Mouse (Mus musculus): ENCODE data around the gene Adamts12. TPM values are rescaled to one million over a fixed set of nuclear protein-coding genes. Genes with fewer than 3 reads are reported as not detected.

Adamts12 gene
- polyA plus RNA-seq, 1 experiment from 2014 or later, result 5.5 TPM

- no peaks in the 10 kb centered on the region for H3K36me3 ChIP-seq (ENCODE audit: control insufficient read depth, insufficient read depth, low read length)
- no peak for ATAC-seq (ENCODE audit: insufficient number of reproducible peaks, insufficient read depth, low FRiP score, low read depth)
- WGBS, result 42% methylated on average over 2 of the region's 2 CpGs
These were observed 51.7 kb downstream of the Adamts12 start for GRCm38 (mm10) chr15:11116303-11116702.

DNA sequence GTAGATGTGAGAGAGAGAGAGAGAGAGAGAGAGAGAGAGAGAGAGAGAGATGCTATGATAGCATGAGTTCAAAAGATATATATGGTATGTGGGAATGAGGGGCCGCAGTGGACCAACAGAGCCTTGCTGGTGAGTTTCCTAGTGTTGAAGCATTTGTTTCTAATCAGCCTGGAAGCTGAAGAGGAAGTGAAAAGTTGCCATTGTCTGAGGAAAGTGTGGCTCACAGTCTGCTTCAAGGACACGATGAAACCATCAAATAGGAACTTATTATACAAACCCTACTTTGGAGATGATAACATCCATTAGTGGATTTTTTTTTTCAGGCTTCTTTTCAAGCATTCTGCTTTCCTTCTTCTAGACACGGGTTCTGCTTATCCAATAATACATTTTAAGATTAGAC lies 52.3 kb downstream of the Adamts12 start:
- H3K4me1 ChIP-seq (ENCODE audit: control insufficient read depth, insufficient read depth, low read length), result no peaks in the 10 kb centered on the region
- WGBS, result 61% methylated on average over 3 of the region's 3 CpGs

More at GRCm38 (mm10) chr15:11116303-11116702, 51.7 kb downstream of the Adamts12 start:
- Histone ChIP-seq H3K27ac (ENCODE audit: low read length) (no peak overlapping the region), H3K4me2 (replicated peaks; ENCODE audit: low read depth, low read length) (no peak overlapping the region), H3K9me3 (ENCODE audit: control insufficient read depth, low read depth, low read length) (no peaks in the 10 kb centered on the region), H3K4me1 (ENCODE audit: control insufficient read depth, insufficient read depth, low read length) (no peaks in the 10 kb centered on the region), H3K27me3 (ENCODE audit: control insufficient read depth, insufficient read depth, low read length) (no peaks in the 10 kb centered on the region), H3K9ac (replicated peaks; ENCODE audit: low read depth, low read length) (no peak overlapping the region), H3K4me3 (ENCODE audit: low read depth, low read length) (no peak overlapping the region)

DNA sequence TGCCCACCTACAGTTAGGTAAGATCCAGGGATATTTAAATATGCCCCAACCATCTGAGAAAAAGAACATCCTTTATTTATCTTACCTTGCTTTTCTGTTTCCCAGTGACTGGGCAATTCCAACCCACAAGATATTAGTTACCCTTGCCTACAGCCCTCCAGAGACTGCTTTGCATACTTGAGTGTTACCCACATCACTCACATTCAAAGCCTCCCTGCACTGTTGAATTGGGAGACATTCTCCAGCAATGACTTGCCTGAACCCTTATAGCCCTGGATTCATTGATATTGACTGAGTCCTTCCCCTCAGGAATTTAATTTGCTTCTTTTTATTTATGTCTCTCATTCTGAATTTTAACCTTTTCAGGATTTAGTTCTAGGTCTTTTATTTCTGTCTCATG lies 53.8 kb downstream of the Adamts12 start:
- Histone ChIP-seq H3K4me3 (ENCODE audit: low read depth, low read length) (no peak overlapping the region), H3K9ac (replicated peaks; ENCODE audit: low read depth, low read length) (no peak overlapping the region), H3K36me3 (ENCODE audit: control insufficient read depth, insufficient read depth, low read length) (no peaks in the 10 kb centered on the region), H3K27me3 (ENCODE audit: control insufficient read depth, insufficient read depth, low read length) (no peaks in the 10 kb centered on the region), H3K4me1 (ENCODE audit: control insufficient read depth, insufficient read depth, low read length) (no peaks in the 10 kb centered on the region), H3K4me2 (replicated peaks; ENCODE audit: low read depth, low read length) (no peak overlapping the region), H3K27ac (ENCODE audit: low read length) (no peak overlapping the region), H3K9me3 (ENCODE audit: control insufficient read depth, low read depth, low read length) (no peaks in the 10 kb centered on the region)
- ATAC-seq (ENCODE audit: insufficient number of reproducible peaks, insufficient read depth, low FRiP score, low read depth), result no peak

More for the DNA sequence above, 52.3 kb downstream of the Adamts12 start:
- H3K27ac ChIP-seq (ENCODE audit: low read length), result no peak overlapping the region
- H3K9ac ChIP-seq (replicated peaks; ENCODE audit: low read depth, low read length), result no peak overlapping the region
- H3K4me3 ChIP-seq (ENCODE audit: low read depth, low read length), result no peak overlapping the region
- H3K4me2 ChIP-seq (replicated peaks; ENCODE audit: low read depth, low read length), result no peak overlapping the region
- no peaks in the 10 kb centered on the region for H3K9me3 ChIP-seq (ENCODE audit: control insufficient read depth, low read depth, low read length)
- no peaks in the 10 kb centered on the region for H3K27me3 ChIP-seq (ENCODE audit: control insufficient read depth, insufficient read depth, low read length)
- no peaks in the 10 kb centered on the region for H3K36me3 ChIP-seq (ENCODE audit: control insufficient read depth, insufficient read depth, low read length)
- ATAC-seq (ENCODE audit: insufficient number of reproducible peaks, insufficient read depth, low FRiP score, low read depth), result no peak

DNA sequence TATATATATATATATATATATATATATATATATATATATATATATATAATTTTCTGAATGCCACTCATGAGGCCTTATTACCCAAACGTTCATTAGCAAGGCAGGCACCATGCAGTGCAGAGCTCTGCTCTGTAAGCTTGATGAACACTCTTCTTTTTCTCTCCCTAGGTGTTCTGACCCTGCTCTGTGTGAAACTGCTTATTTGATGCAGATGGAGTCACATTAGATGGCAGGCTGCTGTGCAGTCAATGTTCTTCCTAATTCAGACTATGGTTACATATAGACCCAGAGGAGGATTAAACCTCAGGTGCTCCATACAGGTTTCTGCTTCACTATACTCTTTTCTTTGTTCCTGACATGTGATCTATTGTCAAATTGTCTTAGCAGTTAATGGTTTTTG lies 57.1 kb downstream of the Adamts12 start:
- Histone ChIP-seq H3K9ac (replicated peaks; ENCODE audit: low read depth, low read length) (no peak overlapping the region), H3K4me3 (ENCODE audit: low read depth, low read length) (no peak overlapping the region), H3K9me3 (ENCODE audit: control insufficient read depth, low read depth, low read length) (no peaks in the 10 kb centered on the region), H3K27me3 (ENCODE audit: control insufficient read depth, insufficient read depth, low read length) (no peaks in the 10 kb centered on the region), H3K4me2 (replicated peaks; ENCODE audit: low read depth, low read length) (no peak overlapping the region), H3K4me1 (ENCODE audit: control insufficient read depth, insufficient read depth, low read length) (no peaks in the 10 kb centered on the region), H3K36me3 (ENCODE audit: control insufficient read depth, insufficient read depth, low read length) (no peaks in the 10 kb centered on the region), H3K27ac (ENCODE audit: low read length) (no peak overlapping the region)
- WGBS, result 39% methylated on average over 1 of the region's 1 CpGs
- no peak for ATAC-seq (ENCODE audit: insufficient number of reproducible peaks, insufficient read depth, low FRiP score, low read depth)

GRCm38 (mm10) chr15:11125361-11125760 lies 60.8 kb downstream of the Adamts12 start:
- no peaks in the 10 kb centered on the region for H3K9me3 ChIP-seq (ENCODE audit: control insufficient read depth, low read depth, low read length)
- no peak overlapping the region for H3K27ac ChIP-seq (ENCODE audit: low read length)
- no peaks in the 10 kb centered on the region for H3K36me3 ChIP-seq (ENCODE audit: control insufficient read depth, insufficient read depth, low read length)
- H3K4me1 ChIP-seq (ENCODE audit: control insufficient read depth, insufficient read depth, low read length), result no peaks in the 10 kb centered on the region
- ATAC-seq (ENCODE audit: insufficient number of reproducible peaks, insufficient read depth, low FRiP score, low read depth), result no peak
- H3K4me3 ChIP-seq (ENCODE audit: low read depth, low read length), result no peak overlapping the region
- no peak overlapping the region for H3K4me2 ChIP-seq (replicated peaks; ENCODE audit: low read depth, low read length)
- H3K27me3 ChIP-seq (ENCODE audit: control insufficient read depth, insufficient read depth, low read length), result no peaks in the 10 kb centered on the region
- no peak overlapping the region for H3K9ac ChIP-seq (replicated peaks; ENCODE audit: low read depth, low read length)

DNA sequence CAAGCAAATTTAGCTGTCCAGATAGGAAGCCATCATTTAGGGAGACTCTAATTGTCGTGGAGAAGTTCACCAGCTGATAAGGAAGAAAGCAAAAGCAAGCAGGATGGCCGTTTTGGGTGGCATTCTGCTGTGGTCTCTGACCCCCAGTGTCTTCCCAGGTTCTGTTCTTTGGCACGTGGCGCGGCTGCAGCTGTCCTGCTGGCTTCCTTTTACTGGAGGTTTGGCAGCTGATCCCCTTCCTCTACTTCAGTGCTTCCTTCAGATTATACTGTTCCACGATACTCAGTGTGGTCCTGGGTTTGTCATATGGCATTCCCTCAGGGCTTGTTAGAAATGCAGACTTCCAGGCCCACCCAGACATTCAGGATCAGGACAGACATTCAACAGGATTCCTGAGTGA lies 63.9 kb downstream of the Adamts12 start:
- Histone ChIP-seq H3K4me1 (ENCODE audit: control insufficient read depth, insufficient read depth, low read length) (no peaks in the 10 kb centered on the region), H3K9me3 (ENCODE audit: control insufficient read depth, low read depth, low read length) (no peaks in the 10 kb centered on the region), H3K27me3 (ENCODE audit: control insufficient read depth, insufficient read depth, low read length) (no peaks in the 10 kb centered on the region), H3K4me3 (ENCODE audit: low read depth, low read length) (no peak overlapping the region), H3K4me2 (replicated peaks; ENCODE audit: low read depth, low read length) (no peak overlapping the region), H3K36me3 (ENCODE audit: control insufficient read depth, insufficient read depth, low read length) (no peaks in the 10 kb centered on the region), H3K9ac (replicated peaks; ENCODE audit: low read depth, low read length) (no peak overlapping the region), H3K27ac (ENCODE audit: low read length) (no peak overlapping the region)
- ATAC-seq (ENCODE audit: insufficient number of reproducible peaks, insufficient read depth, low FRiP score, low read depth), result no peak
- 56% methylated on average over 6 of the region's 6 CpGs for WGBS

DNA sequence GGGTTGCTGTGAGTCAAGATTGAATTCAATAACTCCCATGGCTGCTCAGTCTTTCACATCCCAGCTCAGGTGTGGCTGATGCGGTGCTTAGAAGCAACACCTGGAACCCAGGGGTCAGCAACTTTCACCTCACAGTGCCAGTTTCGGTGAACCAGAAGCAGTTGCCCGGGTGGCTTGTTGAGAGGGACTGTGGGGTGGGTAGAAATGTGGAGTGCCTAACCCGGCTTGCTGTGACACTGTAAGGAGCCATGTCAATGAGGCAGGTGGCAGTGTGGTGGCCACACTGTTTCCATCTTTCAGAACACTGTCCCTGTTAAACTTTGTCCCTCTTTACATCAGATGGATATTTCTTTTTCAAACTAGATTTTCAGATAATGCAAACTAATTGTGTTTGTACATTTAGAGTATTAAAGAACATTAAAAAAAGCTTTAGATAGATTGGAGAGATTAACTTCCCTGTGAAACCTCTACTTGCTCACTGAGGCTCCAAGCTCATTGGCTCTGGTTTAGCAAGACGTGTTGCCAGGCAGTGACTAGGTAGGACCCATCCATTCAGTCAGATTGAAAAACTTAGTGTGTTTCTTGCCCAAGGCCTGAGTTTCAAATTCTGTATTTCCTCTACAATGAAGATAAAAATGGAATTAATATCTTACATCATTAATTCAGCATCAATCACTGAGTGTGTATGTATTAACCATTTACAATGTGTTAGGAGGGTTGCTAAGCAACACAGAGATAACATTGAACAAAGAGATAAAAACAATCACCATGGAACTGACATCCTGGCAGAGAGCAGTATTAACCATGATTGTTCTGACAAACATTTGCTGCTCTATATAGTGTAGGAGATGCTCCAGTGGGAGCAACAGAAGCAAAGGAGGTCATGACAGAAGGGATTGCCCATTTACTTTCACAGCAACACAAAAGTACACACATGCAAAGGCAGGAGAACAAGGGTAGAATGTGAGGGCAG lies 68.3 kb downstream of the Adamts12 start:
- WGBS, result 84% methylated on average over 5 of the region's 5 CpGs
- Histone ChIP-seq H3K9me3 (ENCODE audit: control insufficient read depth, low read depth, low read length) (no peaks in the 10 kb centered on the region), H3K36me3 (ENCODE audit: control insufficient read depth, insufficient read depth, low read length) (no peaks in the 10 kb centered on the region), H3K4me1 (ENCODE audit: control insufficient read depth, insufficient read depth, low read length) (no peaks in the 10 kb centered on the region), H3K4me3 (ENCODE audit: low read depth, low read length) (no peak overlapping the region), H3K27me3 (ENCODE audit: control insufficient read depth, insufficient read depth, low read length) (no peaks in the 10 kb centered on the region), H3K27ac (ENCODE audit: low read length) (no peak overlapping the region), H3K4me2 (replicated peaks; ENCODE audit: low read depth, low read length) (no peak overlapping the region), H3K9ac (replicated peaks; ENCODE audit: low read depth, low read length) (no peak overlapping the region)
- ATAC-seq (ENCODE audit: insufficient number of reproducible peaks, insufficient read depth, low FRiP score, low read depth), result no peak

DNA sequence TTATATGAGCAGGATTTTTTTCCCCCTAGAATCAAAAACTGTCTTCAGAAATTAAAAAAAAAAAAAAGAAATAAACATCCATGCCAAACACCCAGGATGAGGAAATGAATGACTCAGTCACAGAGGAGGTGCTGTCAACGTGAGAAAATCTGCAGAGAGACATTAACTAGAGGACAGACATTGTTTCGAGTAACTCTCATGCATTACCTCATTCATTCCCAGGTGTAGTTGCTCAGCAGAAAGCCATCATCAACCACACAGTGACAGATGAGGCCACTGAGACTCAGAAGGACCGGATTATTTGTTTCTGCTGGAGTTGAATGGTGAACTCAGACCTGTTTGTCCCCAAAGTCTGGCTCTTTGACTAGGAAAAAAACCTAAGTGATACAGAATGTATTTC lies 81.0 kb downstream of the Adamts12 start:
- 39% methylated on average over 3 of the region's 3 CpGs for WGBS
- no peak for ATAC-seq (ENCODE audit: insufficient number of reproducible peaks, insufficient read depth, low FRiP score, low read depth)
- no peak overlapping the region for H3K4me3 ChIP-seq (ENCODE audit: low read depth, low read length)

More for the DNA sequence above, 81.0 kb downstream of the Adamts12 start:
- no peak overlapping the region for H3K4me2 ChIP-seq (replicated peaks; ENCODE audit: low read depth, low read length)
- no peaks in the 10 kb centered on the region for H3K4me1 ChIP-seq (ENCODE audit: control insufficient read depth, insufficient read depth, low read length)
- H3K9me3 ChIP-seq (ENCODE audit: control insufficient read depth, low read depth, low read length), result no peaks in the 10 kb centered on the region
- no peak overlapping the region for H3K9ac ChIP-seq (replicated peaks; ENCODE audit: low read depth, low read length)
- H3K27me3 ChIP-seq (ENCODE audit: control insufficient read depth, insufficient read depth, low read length), result no peaks in the 10 kb centered on the region
- H3K27ac ChIP-seq (ENCODE audit: low read length), result no peak overlapping the region
- H3K36me3 ChIP-seq (ENCODE audit: control insufficient read depth, insufficient read depth, low read length), result no peaks in the 10 kb centered on the region
